Mouse (Mus musculus): ENCODE measurements around the gene Nptx1. TPM values are rescaled to one million over a fixed set of nuclear protein-coding genes. Genes with fewer than 3 reads are reported as not detected.

Nptx1 gene
- total and polyA plus RNA-seq, 3 experiments = 0.11 TPM; not detected in 2

- Histone ChIP-seq H3K27me3 (ENCODE audit: insufficient read depth, low read length) (no peaks in the 10 kb centered on the region), H3K9me3 (replicated peaks) (no peaks in the 10 kb centered on the region), H3K4me3 (ENCODE audit: low read depth, low read length) (no peak overlapping the region), H3K4me1 (ENCODE audit: insufficient read depth, low read depth, low read length) (peaks cover 15% of the 10 kb centered on the region), H3K36me3 (replicated peaks) (peaks cover 97% of the 10 kb centered on the region)
- DNase-seq (ENCODE audit: low spot score) = no peak
- TF ChIP-seq POLR2AphosphoS5 (IDR thresholded peaks at IDR 0.05; ENCODE audit: insufficient replicate concordance, low read depth, low read length) = no peak
- TF ChIP-seq CTCF (IDR thresholded peaks at IDR 0.05; ENCODE audit: low read depth, low read length) = no peak
- no peak for TF ChIP-seq GATA2 (IDR thresholded peaks at IDR 0.05; ENCODE audit: borderline replicate concordance, low read depth, low read length)
- no peak for TF ChIP-seq TAL1 (conservative IDR thresholded peaks at IDR 0.05; ENCODE audit: low read depth, low read length)
- no peak for TF ChIP-seq GATA1 (IDR thresholded peaks at IDR 0.05; ENCODE audit: borderline replicate concordance, low read length)
- ATAC-seq (ENCODE audit: extremely low read depth, insufficient number of reproducible peaks, low FRiP score, poor library complexity, severe bottlenecking) = no peak
These were observed 50.1 kb downstream of the Nptx1 start for GRCm38 (mm10) chr11:119497451-119497850.

GRCm38 (mm10) chr11:119496147-119496546, 51.4 kb downstream of the Nptx1 start:
- H3K9me3 ChIP-seq (replicated peaks) = no peaks in the 10 kb centered on the region
- TF ChIP-seq CTCF (IDR thresholded peaks at IDR 0.05; ENCODE audit: low read depth, low read length) = no peak
- peaks cover 84% of the 10 kb centered on the region for H3K36me3 ChIP-seq (replicated peaks)

GRCm38 (mm10) chr11:119493516-119493915, 54.0 kb downstream of the Nptx1 start:
- no peak overlapping the region for H3K4me3 ChIP-seq (ENCODE audit: low read depth, low read length)
- TF ChIP-seq CTCF (IDR thresholded peaks at IDR 0.05; ENCODE audit: low read depth, low read length) (no peak), GATA2 (IDR thresholded peaks at IDR 0.05; ENCODE audit: borderline replicate concordance, low read depth, low read length) (no peak), POLR2AphosphoS5 (IDR thresholded peaks at IDR 0.05; ENCODE audit: insufficient replicate concordance, low read depth, low read length) (no peak), GATA1 (IDR thresholded peaks at IDR 0.05; ENCODE audit: borderline replicate concordance, low read length) (no peak)
- H3K4me1 ChIP-seq (ENCODE audit: insufficient read depth, low read depth, low read length) = peaks cover 29% of the 10 kb centered on the region
- H3K27me3 ChIP-seq (ENCODE audit: insufficient read depth, low read length) = no peaks in the 10 kb centered on the region
- DNase-seq (ENCODE audit: low spot score) (no peak), ATAC-seq (ENCODE audit: extremely low read depth, insufficient number of reproducible peaks, low FRiP score, poor library complexity, severe bottlenecking) (no peak)
- H3K36me3 ChIP-seq (replicated peaks) = peaks cover 66% of the 10 kb centered on the region
- H3K9me3 ChIP-seq (replicated peaks) = no peaks in the 10 kb centered on the region

More at GRCm38 (mm10) chr11:119496147-119496546, 51.4 kb downstream of the Nptx1 start:
- no peak for DNase-seq (ENCODE audit: low spot score)
- Histone ChIP-seq H3K4me1 (ENCODE audit: insufficient read depth, low read depth, low read length) (peaks cover 18% of the 10 kb centered on the region), H3K4me3 (ENCODE audit: low read depth, low read length) (no peak overlapping the region), H3K27me3 (ENCODE audit: insufficient read depth, low read length) (no peaks in the 10 kb centered on the region)
- ATAC-seq (ENCODE audit: extremely low read depth, insufficient number of reproducible peaks, low FRiP score, poor library complexity, severe bottlenecking) = no peak

- ATAC-seq (ENCODE audit: extremely low read depth, insufficient number of reproducible peaks, low FRiP score, poor library complexity, severe bottlenecking) (no peak), DNase-seq (ENCODE audit: low spot score) (no peak)
- Histone ChIP-seq H3K9me3 (replicated peaks) (no peaks in the 10 kb centered on the region), H3K36me3 (replicated peaks) (peaks cover 66% of the 10 kb centered on the region), H3K4me1 (ENCODE audit: insufficient read depth, low read depth, low read length) (peaks cover 29% of the 10 kb centered on the region), H3K4me3 (ENCODE audit: low read depth, low read length) (no peak overlapping the region), H3K27me3 (ENCODE audit: insufficient read depth, low read length) (no peaks in the 10 kb centered on the region)
- TF ChIP-seq CTCF (IDR thresholded peaks at IDR 0.05; ENCODE audit: low read depth, low read length) = no peak
- TF ChIP-seq POLR2AphosphoS5 (IDR thresholded peaks at IDR 0.05; ENCODE audit: insufficient replicate concordance, low read depth, low read length) = no peak
- TF ChIP-seq GATA1 (IDR thresholded peaks at IDR 0.05; ENCODE audit: borderline replicate concordance, low read length) = no peak
- TF ChIP-seq GATA2 (IDR thresholded peaks at IDR 0.05; ENCODE audit: borderline replicate concordance, low read depth, low read length) = no peak
- TF ChIP-seq TAL1 (conservative IDR thresholded peaks at IDR 0.05; ENCODE audit: low read depth, low read length) = no peak
These were observed 54.7 kb downstream of the Nptx1 start for GRCm38 (mm10) chr11:119492830-119493229.

- Histone ChIP-seq H3K36me3 (replicated peaks) (peaks cover 67% of the 10 kb centered on the region), H3K4me3 (ENCODE audit: low read depth, low read length) (peak overlapping the region; percentile 81), H3K9me3 (replicated peaks) (no peaks in the 10 kb centered on the region), H3K27me3 (ENCODE audit: insufficient read depth, low read length) (no peaks in the 10 kb centered on the region), H3K4me1 (ENCODE audit: insufficient read depth, low read depth, low read length) (peaks cover 29% of the 10 kb centered on the region)
- ATAC-seq (ENCODE audit: extremely low read depth, insufficient number of reproducible peaks, low FRiP score, poor library complexity, severe bottlenecking) (no peak), DNase-seq (ENCODE audit: low spot score) (no peak)
- TF ChIP-seq GATA2 (IDR thresholded peaks at IDR 0.05; ENCODE audit: borderline replicate concordance, low read depth, low read length) (no peak), TAL1 (conservative IDR thresholded peaks at IDR 0.05; ENCODE audit: low read depth, low read length) (no peak), CTCF (IDR thresholded peaks at IDR 0.05; ENCODE audit: low read depth, low read length) (no peak), GATA1 (IDR thresholded peaks at IDR 0.05; ENCODE audit: borderline replicate concordance, low read length) (no peak), POLR2AphosphoS5 (IDR thresholded peaks at IDR 0.05; ENCODE audit: insufficient replicate concordance, low read depth, low read length) (no peak)
These were observed 55.9 kb downstream of the Nptx1 start for GRCm38 (mm10) chr11:119491690-119492087.

GRCm38 (mm10) chr11:119490861-119491689, 56.5 kb downstream of the Nptx1 start, which contains the start of gene Endov:
Gene Endov (plus strand): TSS chr11:119491347.
- ATAC-seq (ENCODE audit: extremely low read depth, insufficient number of reproducible peaks, low FRiP score, poor library complexity, severe bottlenecking) = peak; percentile 90
- Histone ChIP-seq H3K36me3 (replicated peaks) (peaks cover 66% of the 10 kb centered on the region), H3K4me1 (ENCODE audit: insufficient read depth, low read depth, low read length) (peaks cover 29% of the 10 kb centered on the region), H3K9me3 (replicated peaks) (no peaks in the 10 kb centered on the region), H3K27me3 (ENCODE audit: insufficient read depth, low read length) (no peaks in the 10 kb centered on the region), H3K4me3 (ENCODE audit: low read depth, low read length) (peak within 1 kb of the TSS; percentile 81)
- peak; percentile 95 for DNase-seq (ENCODE audit: low spot score)
- no peak for TF ChIP-seq TAL1 (conservative IDR thresholded peaks at IDR 0.05; ENCODE audit: low read depth, low read length)
- TF ChIP-seq CTCF (IDR thresholded peaks at IDR 0.05; ENCODE audit: low read depth, low read length) = peak; percentile 74; the same call in 1 of the 2 replicates

Other genes starting within 250 kb of the Nptx1 start
- gene Eif4a3, start 247.7 kb downstream of the Nptx1 start, total RNA-seq (2014; fragmentation: Nextera tagmentation) = 188 and 202 TPM in 2 replicates
- gene Eif4a3, start 247.7 kb downstream of the Nptx1 start, total RNA-seq (2017) = 244 and 261 TPM in 2 replicates
- 224 and 241 TPM in 2 replicates for gene Eif4a3, start 247.7 kb downstream of the Nptx1 start, polyA plus RNA-seq (2012)
- gene Card14, start 240.0 kb downstream of the Nptx1 start, total RNA-seq (2014; fragmentation: Nextera tagmentation) = not detected in 2 replicates
- gene Card14, start 240.0 kb downstream of the Nptx1 start, total RNA-seq (2017) = 0.11 TPM in 1 of 2 replicates, not detected in the other
- not detected in 2 replicates for gene Card14, start 240.0 kb downstream of the Nptx1 start, polyA plus RNA-seq (2012)
- gene Sgsh, start 192.2 kb downstream of the Nptx1 start, total RNA-seq (2014; fragmentation: Nextera tagmentation) = 14.5 and 22.4 TPM in 2 replicates
- 13.2 and 17.8 TPM in 2 replicates for gene Sgsh, start 192.2 kb downstream of the Nptx1 start, total RNA-seq (2017)
- gene Sgsh, start 192.2 kb downstream of the Nptx1 start, polyA plus RNA-seq (2012) = 26.5 and 26.6 TPM in 2 replicates
- gene Slc26a11, start 192.2 kb downstream of the Nptx1 start, total RNA-seq (2014; fragmentation: Nextera tagmentation) = 4.9 and 8.0 TPM in 2 replicates
- 4.4 and 6.9 TPM in 2 replicates for gene Slc26a11, start 192.2 kb downstream of the Nptx1 start, total RNA-seq (2017)
- 4.9 and 5.2 TPM in 2 replicates for gene Slc26a11, start 192.2 kb downstream of the Nptx1 start, polyA plus RNA-seq (2012)
- gene Rnf213, start 154.7 kb downstream of the Nptx1 start, total RNA-seq (2014; fragmentation: Nextera tagmentation) = 54.7 and 66.4 TPM in 2 replicates
- 39.7 and 46.3 TPM in 2 replicates for gene Rnf213, start 154.7 kb downstream of the Nptx1 start, total RNA-seq (2017)
- gene Rnf213, start 154.7 kb downstream of the Nptx1 start, polyA plus RNA-seq (2012) = 2.3 and 3.5 TPM in 2 replicates
- gene Endov, start 56.4 kb downstream of the Nptx1 start, total RNA-seq (2014; fragmentation: Nextera tagmentation) = 12.4 and 16.6 TPM in 2 replicates
- gene Endov, start 56.4 kb downstream of the Nptx1 start, total RNA-seq (2017) = 8.9 and 15.3 TPM in 2 replicates
- gene Endov, start 56.4 kb downstream of the Nptx1 start, polyA plus RNA-seq (2012) = 14.4 and 15.9 TPM in 2 replicates
- 44.2 and 46.5 TPM in 2 replicates for gene Rptor, start 55.2 kb upstream of the Nptx1 start, total RNA-seq (2014; fragmentation: Nextera tagmentation)
- gene Rptor, start 55.2 kb upstream of the Nptx1 start, total RNA-seq (2017) = 16.8 and 17.9 TPM in 2 replicates
- gene Rptor, start 55.2 kb upstream of the Nptx1 start, polyA plus RNA-seq (2012) = 51.9 and 57.9 TPM in 2 replicates